In the genomic region with DNA sequence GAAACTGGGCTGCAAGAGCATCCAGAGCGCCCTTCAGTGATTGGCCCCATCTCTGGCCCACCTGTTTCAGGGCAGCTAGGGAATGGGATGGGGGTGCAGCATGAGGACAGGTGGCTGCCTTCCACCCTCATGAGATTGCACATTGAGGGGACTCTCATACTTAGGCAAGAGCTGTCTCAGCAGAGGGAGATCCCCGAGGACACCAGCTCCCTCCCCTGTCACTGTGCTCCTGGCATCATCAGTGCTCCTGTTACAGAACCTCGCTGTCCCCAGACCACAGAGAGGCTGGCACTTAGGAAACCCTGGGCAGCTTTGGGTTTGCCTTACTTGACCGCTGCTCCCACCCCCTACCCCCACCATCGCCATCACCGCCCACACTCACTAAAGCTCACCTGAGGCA, we compare ENCODE assay signal across 44 mouse cellular contexts. TPM values are rescaled to one million over a fixed set of nuclear protein-coding genes. Genes with fewer than 3 reads are reported as not detected.
"Had no signal": no experiment of that assay in that cellular context is flagged by ENCODE, and none has a peak within 500 bp of the region (broad histone marks: within the 10 kb centered on the region; RNA-seq: fewer than 3 reads in every experiment).

No protein-coding gene starts in this region.

- H3K9ac ChIP-seq: limb, embryonic 12.5 days; limb, embryonic 13.5 days; limb, embryonic 15.5 days; liver, embryonic 12.5 days; liver, embryonic 13.5 days; liver, embryonic 14.5 days; liver, embryonic 15.5 days; liver, postnatal 0 days; lung, embryonic 14.5 days; lung, embryonic 15.5 days; midbrain, embryonic 12.5 days; midbrain, embryonic 13.5 days; midbrain, embryonic 15.5 days; neural tube, embryonic 12.5 days had no signal

- H3K4me1 ChIP-seq: liver, embryonic 12.5 days; liver, embryonic 13.5 days; liver, embryonic 15.5 days; lung, embryonic 15.5 days; megakaryocyte, embryonic 14.5 days had no signal

- DNase-seq: left cerebral cortex, postnatal 4 days; liver; liver, embryonic 13.5 days; liver, postnatal 0 days; lung, adult 18-20 months; lung, adult 2 months; lung, embryonic 14.5 days; lung, postnatal 10 days; lung, postnatal 14 days; lung, postnatal 36 days; lung, postnatal 4 days; midbrain, embryonic 14.5 days had no signal

- ATAC-seq: liver, embryonic 12.5 days; liver, postnatal 0 days; lung, postnatal 0 days; midbrain, embryonic 13.5 days; midbrain, embryonic 15.5 days; midbrain, embryonic 16.5 days had no signal

- H3K4me2 ChIP-seq: limb, embryonic 12.5 days; limb, embryonic 13.5 days; limb, embryonic 15.5 days; liver, embryonic 11.5 days; liver, embryonic 12.5 days; liver, embryonic 13.5 days; liver, embryonic 15.5 days; lung, embryonic 14.5 days; lung, embryonic 15.5 days; midbrain, embryonic 11.5 days; midbrain, embryonic 12.5 days; midbrain, embryonic 13.5 days; midbrain, embryonic 15.5 days; neural tube, embryonic 12.5 days had no signal

- H3K27ac ChIP-seq: limb, embryonic 10.5 days; limb, embryonic 12.5 days; limb, embryonic 13.5 days; limb, embryonic 15.5 days; liver, embryonic 12.5 days; liver, embryonic 13.5 days; liver, embryonic 14.5 days; liver, embryonic 15.5 days; lung, embryonic 15.5 days; macrophage; midbrain, embryonic 10.5 days; midbrain, embryonic 12.5 days; midbrain, embryonic 13.5 days; midbrain, embryonic 15.5 days; neural tube, embryonic 12.5 days had no signal

- H3K9me3 ChIP-seq: limb, embryonic 10.5 days; limb, embryonic 12.5 days; limb, embryonic 13.5 days; limb, embryonic 15.5 days; liver, embryonic 12.5 days; liver, embryonic 13.5 days; liver, embryonic 15.5 days; lung, embryonic 15.5 days; megakaryocyte, embryonic 14.5 days; midbrain, embryonic 10.5 days; midbrain, embryonic 12.5 days; midbrain, embryonic 13.5 days; midbrain, embryonic 15.5 days; neural tube, embryonic 12.5 days had no signal

- H3K4me3 ChIP-seq: limb, embryonic 10.5 days; limb, embryonic 12.5 days; limb, embryonic 13.5 days; limb, embryonic 15.5 days; liver, embryonic 12.5 days; liver, embryonic 13.5 days; liver, embryonic 15.5 days; lung, embryonic 15.5 days; megakaryocyte, embryonic 14.5 days; midbrain, embryonic 10.5 days; midbrain, embryonic 12.5 days; midbrain, embryonic 13.5 days; midbrain, embryonic 15.5 days; myocyte; neural tube, embryonic 12.5 days had no signal

- H3K36me3 ChIP-seq: limb, embryonic 10.5 days; limb, embryonic 12.5 days; limb, embryonic 13.5 days; limb, embryonic 15.5 days; liver, embryonic 12.5 days; liver, embryonic 13.5 days; liver, embryonic 15.5 days; lung, embryonic 15.5 days; midbrain, embryonic 10.5 days; midbrain, embryonic 12.5 days; midbrain, embryonic 13.5 days; midbrain, embryonic 15.5 days; neural tube, embryonic 12.5 days had no signal

RNA-seq across cellular contexts. Expression of a gene that starts 2.2 kb away (rescaled TPM):
- total RNA-seq: left cerebral cortex, postnatal 10 days; left cerebral cortex, postnatal 14 days; left cerebral cortex, postnatal 25 days; left cerebral cortex, postnatal 36 days; left cerebral cortex, postnatal 4 days; liver, adult 2 months; megakaryocyte progenitor cell, adult 5-6 weeks; megakaryocyte, adult 5-6 weeks; megakaryocyte-erythroid progenitor cell, adult 5-6 weeks; midbrain, postnatal 0 days; monocyte, adult 5-6 weeks had no signal
- polyA plus RNA-seq: limb, embryonic 15.5 days; liver, adult 2 months; liver, embryonic 11.5 days; liver, embryonic 12.5 days; liver, embryonic 13.5 days; liver, embryonic 14.5 days; liver, embryonic 15.5 days; liver, embryonic 16.5 days; liver, postnatal 0 days; lung, adult 2 months; lung, embryonic 14.5 days; lung, embryonic 15.5 days; lung, embryonic 16.5 days; lung, postnatal 0 days; macrophage; midbrain, embryonic 13.5 days; midbrain, embryonic 16.5 days; midbrain, postnatal 0 days; myocyte; neural tube, embryonic 12.5 days had no signal
